Mouse (Mus musculus) heart, postnatal 0 days (tissue): ENCODE results near the gene Metap2.

ENCODE experiments used
- CTCF ChIP-seq: IDR thresholded peaks from 2 replicates; pipeline ENCODE4 v1.5.1; 2016; ENCODE audit warnings: antibody characterized with exemption, control low read depth, low read depth
- EP300 ChIP-seq: IDR thresholded peaks from 2 replicates; pipeline ENCODE4 v1.6.1; 2016; ENCODE audit warnings: antibody characterized with exemption, low read depth

GRCm38 (mm10) chr10:93818661-93819060, 78.2 kb downstream of the Metap2 start:
- TF ChIP-seq CTCF, result peak; percentile 84
- TF ChIP-seq EP300, result no peak
